Mouse (Mus musculus) C2C12 (cell line): ENCODE data around the gene Olfr738.

ENCODE experiments used
- CEBPB ChIP-seq: IDR thresholded peaks from one replicate; pipeline ENCODE4 v1.6.1; 2011; ENCODE audit warnings: low read depth, mild to moderate bottlenecking, control low read depth, moderate library complexity
- CTCF ChIP-seq: IDR thresholded peaks from one replicate; pipeline ENCODE4 v1.5.1; 2011; ENCODE audit not compliant: control insufficient read depth, insufficient read depth, insufficient read length
- MYOG ChIP-seq: IDR thresholded peaks from one replicate; pipeline ENCODE4 v1.6.1; 2011; ENCODE audit not compliant: control insufficient read depth, insufficient read length; ENCODE audit errors: extremely low read depth
- USF1 ChIP-seq: IDR thresholded peaks from one replicate; pipeline ENCODE4 v1.6.1; 2011; ENCODE audit warnings: low read depth, mild to moderate bottlenecking, control low read depth, moderate library complexity

DNA sequence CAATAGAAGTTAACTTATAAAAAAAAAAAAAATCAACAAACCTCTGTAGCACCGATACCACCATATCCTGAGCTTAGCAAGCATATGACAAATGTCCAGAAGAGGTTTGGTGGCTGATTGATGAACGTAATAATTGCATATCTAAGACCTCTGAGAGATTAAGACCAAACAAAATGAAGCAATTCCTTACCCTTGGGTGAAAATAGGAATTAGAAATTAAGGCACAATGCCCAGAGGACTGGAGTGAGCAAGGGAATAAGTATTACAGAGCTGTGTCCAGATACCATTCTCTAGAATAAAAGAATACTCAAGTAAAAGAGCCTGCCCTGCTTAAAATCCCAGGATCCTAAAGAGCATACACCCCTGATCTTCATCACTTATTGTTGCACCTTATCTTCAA lies 11.0 kb downstream of the Olfr738 start, which contains the start of gene Olfr739:
- no peak for TF ChIP-seq CTCF
- TF ChIP-seq USF1 = no peak
- TF ChIP-seq CEBPB = no peak
- no peak for TF ChIP-seq MYOG
